Mouse (Mus musculus) E14TG2a.4 (cell line): Measurements from ENCODE around the gene Ero1l.
A peak's percentile ranks its signal among the peaks of the same experiment; 100 is the strongest.

ENCODE experiments used
- H3K27me3 ChIP-seq: 2 replicates; pipeline ENCODE4 v1.6.1; 2014; ENCODE audit warnings: low read length, control low read depth; ENCODE audit not compliant: insufficient read depth
- H3K36me3 ChIP-seq: 2 replicates; pipeline ENCODE4 v1.6.1; 2014; ENCODE audit warnings: low read length, control low read depth; ENCODE audit not compliant: insufficient read depth
- H3K4me1 ChIP-seq: replicated peaks from 2 replicates; pipeline ENCODE4 v1.6.1; 2014; ENCODE audit warnings: low read depth, low read length, control low read depth
- H3K4me3 ChIP-seq: replicated peaks from 2 replicates; pipeline ENCODE4 v1.5.1; 2014; ENCODE audit warnings: mild to moderate bottlenecking, low read length
- H3K9me3 ChIP-seq: 2 replicates; pipeline ENCODE4 v1.6.1; 2014; ENCODE audit warnings: low read length, control low read depth
- CTCF ChIP-seq: conservative IDR thresholded peaks from 2 replicates; pipeline ENCODE4 v1.5.1; 2014; ENCODE audit warnings: low read length
- NANOG ChIP-seq: IDR thresholded peaks from 2 replicates; pipeline ENCODE4 v1.6.1; 2014; ENCODE audit warnings: borderline replicate concordance, low read length, mixed read lengths
- POU5F1 ChIP-seq: IDR thresholded peaks from 2 replicates; pipeline ENCODE4 v1.6.1; 2014; ENCODE audit warnings: low read length, borderline replicate concordance

Gene Ero1l

DNA sequence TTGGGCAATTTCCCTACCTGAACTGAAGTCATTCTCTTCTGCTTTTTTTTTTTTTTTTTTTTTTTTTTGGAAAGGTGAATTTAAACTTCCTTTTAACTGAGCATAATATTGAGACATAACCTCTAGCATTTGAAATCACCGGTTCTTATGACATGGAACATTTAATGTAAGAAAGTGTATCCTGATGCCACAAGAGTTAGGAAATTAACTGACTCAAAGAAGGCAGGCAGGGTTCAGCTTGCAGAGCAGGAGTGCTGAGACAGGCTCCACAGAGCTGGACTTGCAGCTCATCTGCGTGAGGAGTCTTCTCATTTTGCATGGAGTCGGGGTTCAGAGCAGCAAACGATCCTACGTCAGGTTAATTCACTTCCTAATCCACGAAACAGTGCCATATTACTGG, 42.8 kb downstream of the Ero1l start:
- TF ChIP-seq POU5F1 (no peak), CTCF (no peak), NANOG (no peak)
- no peaks in the 10 kb centered on the region for H3K27me3 ChIP-seq
- H3K4me3 ChIP-seq, result no peak overlapping the region
- no peaks in the 10 kb centered on the region for H3K36me3 ChIP-seq
- no peaks in the 10 kb centered on the region for H3K4me1 ChIP-seq
- no peaks in the 10 kb centered on the region for H3K9me3 ChIP-seq

DNA sequence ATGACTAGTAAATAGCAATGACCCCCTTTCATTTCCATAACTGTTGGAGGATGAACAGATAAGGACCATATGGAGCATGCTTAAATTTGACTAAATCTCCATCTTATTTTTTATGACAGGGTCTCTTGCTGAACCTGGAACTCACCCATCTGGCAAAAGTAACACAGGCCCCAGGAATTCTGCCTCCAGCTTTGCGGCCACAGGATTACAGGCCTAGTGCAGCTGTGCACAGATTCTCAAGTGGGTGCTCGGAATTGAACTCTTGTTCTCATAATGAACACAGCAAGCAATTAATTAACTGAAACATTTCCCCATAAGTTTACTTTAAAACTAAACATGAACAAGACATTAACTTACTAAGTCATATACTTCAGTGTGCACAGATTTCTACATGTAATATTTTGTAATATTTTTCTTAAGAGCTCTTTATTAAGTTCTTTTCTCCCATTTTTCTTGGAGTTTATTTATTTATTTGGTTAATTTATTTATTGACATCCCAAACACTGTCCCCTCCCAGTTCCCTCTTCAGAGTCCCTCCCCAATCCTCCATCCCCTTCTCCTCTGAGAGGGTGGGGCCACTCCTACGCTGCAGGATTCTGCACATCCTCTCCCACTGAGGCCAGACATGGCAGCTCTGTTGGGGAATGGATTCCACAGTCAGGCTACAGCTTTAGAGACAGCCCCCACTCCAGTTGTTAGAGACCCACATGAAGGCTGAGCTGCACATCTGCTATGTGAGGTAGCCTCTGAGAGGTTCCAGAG, 54.6 kb downstream of the Ero1l start:
- Histone ChIP-seq H3K4me3 (no peak overlapping the region), H3K36me3 (no peaks in the 10 kb centered on the region)
- no peak for TF ChIP-seq POU5F1
- TF ChIP-seq NANOG, result no peak

DNA sequence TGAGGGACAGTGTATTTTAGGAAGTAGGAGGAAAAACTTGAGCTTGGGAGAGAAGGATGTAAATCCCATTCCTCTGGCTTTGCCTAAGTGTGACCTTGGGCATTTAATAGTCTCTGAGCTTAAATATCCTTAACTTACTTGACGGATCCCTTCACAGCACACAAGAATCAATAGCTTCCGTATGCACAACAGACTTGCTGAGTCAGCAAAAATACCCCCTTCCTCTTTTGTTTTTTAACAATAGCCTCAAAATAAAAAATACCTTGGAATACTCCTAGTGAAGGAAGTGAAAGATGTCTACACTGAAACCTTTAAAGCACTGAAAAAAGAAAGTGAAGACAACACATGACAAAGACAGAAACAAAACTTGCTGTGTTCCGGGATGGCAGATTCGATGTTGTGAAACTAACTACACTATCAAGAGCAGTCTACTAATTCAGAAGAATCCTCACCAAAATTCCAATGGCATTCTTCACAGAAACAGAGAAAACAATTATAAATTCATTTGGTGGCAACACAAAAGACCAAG, 67.0 kb downstream of the Ero1l start:
- no peaks in the 10 kb centered on the region for H3K4me1 ChIP-seq
- no peak for TF ChIP-seq CTCF
- no peak for TF ChIP-seq POU5F1
- TF ChIP-seq NANOG, result no peak
- no peaks in the 10 kb centered on the region for H3K36me3 ChIP-seq
- no peak overlapping the region for H3K4me3 ChIP-seq
- no peaks in the 10 kb centered on the region for H3K9me3 ChIP-seq
- H3K27me3 ChIP-seq, result no peaks in the 10 kb centered on the region

More for the DNA sequence above, 54.6 kb downstream of the Ero1l start:
- Histone ChIP-seq H3K9me3 (no peaks in the 10 kb centered on the region), H3K4me1 (no peaks in the 10 kb centered on the region), H3K27me3 (no peaks in the 10 kb centered on the region)

DNA sequence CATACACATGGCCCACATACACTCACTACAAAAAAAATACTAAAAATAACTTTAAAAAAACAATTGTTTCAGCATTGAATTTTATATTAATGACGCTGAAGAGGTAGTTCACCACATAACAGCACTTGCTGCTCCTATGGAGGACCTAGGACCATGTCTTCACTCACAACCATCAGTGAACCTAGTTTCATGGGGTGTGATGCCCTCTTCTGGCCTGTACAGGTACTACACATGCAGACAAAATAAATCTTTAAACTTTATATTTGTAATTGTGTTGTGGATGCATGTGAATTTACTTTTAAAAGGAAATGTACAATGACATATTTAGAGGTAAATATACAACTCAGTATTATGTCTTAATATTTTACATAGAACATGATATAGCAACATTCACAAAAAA, 77.0 kb downstream of the Ero1l start:
- TF ChIP-seq CTCF (peak; percentile 98), POU5F1 (no peak)
- Histone ChIP-seq H3K36me3 (no peaks in the 10 kb centered on the region), H3K9me3 (no peaks in the 10 kb centered on the region), H3K27me3 (no peaks in the 10 kb centered on the region), H3K4me3 (no peak overlapping the region), H3K4me1 (no peaks in the 10 kb centered on the region)

DNA sequence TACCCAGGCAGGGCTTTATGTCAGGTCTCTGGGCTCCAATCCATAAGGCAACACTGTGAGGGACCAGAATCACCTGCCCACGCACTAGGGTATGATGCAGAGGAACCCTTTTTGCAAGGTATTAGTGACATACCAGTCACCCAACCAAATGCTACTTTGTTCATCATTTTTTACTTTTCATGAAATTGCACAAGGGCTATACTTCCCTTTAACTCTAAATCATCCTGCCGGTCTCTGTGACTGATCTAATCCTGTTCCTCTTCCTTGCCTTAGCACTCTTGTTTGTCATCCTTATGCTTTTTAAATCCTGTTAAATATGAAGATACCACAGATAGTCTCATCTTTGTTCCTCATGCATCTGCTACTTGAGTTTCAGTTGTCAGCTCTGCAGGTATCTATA, 79.5 kb downstream of the Ero1l start:
- no peaks in the 10 kb centered on the region for H3K27me3 ChIP-seq
- H3K9me3 ChIP-seq, result no peaks in the 10 kb centered on the region
- TF ChIP-seq NANOG, result no peak
- no peak for TF ChIP-seq CTCF
- TF ChIP-seq POU5F1, result no peak
- no peak overlapping the region for H3K4me3 ChIP-seq
- no peaks in the 10 kb centered on the region for H3K36me3 ChIP-seq
- H3K4me1 ChIP-seq, result no peaks in the 10 kb centered on the region
